Mouse (Mus musculus) left cerebral cortex, postnatal 4 days (tissue): Measurements from ENCODE around the gene Mlx. TPM values are rescaled to one million over a fixed set of nuclear protein-coding genes. Genes with fewer than 3 reads are reported as not detected.
"Not testable (repeated sequence)": the region's sequence is repeated elsewhere in the genome, so short reads cannot be mapped to it uniquely, and the experiment has no call there.

Experiments used
- DNase-seq: peaks from one replicate; pipeline ENCODE4 v3.0.0-alpha.2; 2022
- intact Hi-C: fragments of 180-260 bp; cut with DNase I; formaldehyde crosslinking; loops from one replicate; pipeline ENCODE4 v1.15.1; 2025
- total RNA-seq, 2 experiments: library from RNA; stranded (reverse); gene quantifications; 2 replicates each; pipeline ENCODE4 v1.2.3; 2021

Gene Mlx
- total RNA-seq, 2 experiments from 2014 or later: 39.0 to 47.3 TPM

- intact Hi-C loops: loop anchor here (5.0 kb wide), 1 partner anchor 82 kb away; the partner anchor contains the start of gene Ccr10
- DNase-seq: no peak
Measured at GRCm38 (mm10) chr11:101094930-101095313, 7.8 kb downstream of the Mlx start.

- peak; percentile 95 for DNase-seq
- intact Hi-C loops: loop anchor here (5.0 kb wide), 1 partner anchor 82 kb away; the partner anchor contains the start of gene Ccr10
Measured at GRCm38 (mm10) chr11:101095314-101096024, 8.4 kb downstream of the Mlx start, which contains the start of gene Psmc3ip. Gene Psmc3ip, minus strand, starts transcription at chr11:101095436.

GRCm38 (mm10) chr11:101098231-101098630 is 11.2 kb downstream of the Mlx start:
- intact Hi-C loops: loop anchor here (5.0 kb wide), 1 partner anchor 79 kb away; the partner anchor contains the start of gene Ccr10
- no peak for DNase-seq

- intact Hi-C loops: no loop called here
- no peak for DNase-seq
Measured at GRCm38 (mm10) chr11:101103011-101103410, 15.9 kb downstream of the Mlx start.

GRCm38 (mm10) chr11:101109351-101109750 is 22.3 kb downstream of the Mlx start:
- intact Hi-C loops: no loop called here
- DNase-seq: no peak

- no peak for DNase-seq
- intact Hi-C loops: no loop called here
Measured at GRCm38 (mm10) chr11:101110708-101111107, 23.6 kb downstream of the Mlx start.

GRCm38 (mm10) chr11:101111178-101111577 is 24.1 kb downstream of the Mlx start:
- no peak for DNase-seq
- intact Hi-C loops: no loop called here

GRCm38 (mm10) chr11:101112186-101112585 is 25.1 kb downstream of the Mlx start:
- intact Hi-C loops: no loop called here
- no peak for DNase-seq

GRCm38 (mm10) chr11:101115564-101115963 is 28.5 kb downstream of the Mlx start:
- intact Hi-C loops: no loop called here
- no peak for DNase-seq

- DNase-seq: no peak
- intact Hi-C loops: no loop called here
Measured at GRCm38 (mm10) chr11:101118105-101118504, 31.0 kb downstream of the Mlx start.

- DNase-seq: no peak
Measured at GRCm38 (mm10) chr11:101119131-101119760, 32.2 kb downstream of the Mlx start.

GRCm38 (mm10) chr11:101119761-101120544 is 32.9 kb downstream of the Mlx start, which contains the start of the genes Retreg3 and Tubg1:
Gene Retreg3, minus strand, starts transcription at chr11:101119893.
Gene Tubg1, plus strand, starts transcription at chr11:101119938.
- DNase-seq: peak; percentile 100

More at GRCm38 (mm10) chr11:101119131-101119760, 32.2 kb downstream of the Mlx start:
- intact Hi-C loops: no loop called here

GRCm38 (mm10) chr11:101120545-101121188 is 33.6 kb downstream of the Mlx start:
- DNase-seq: no peak
- intact Hi-C loops: no loop called here

More at GRCm38 (mm10) chr11:101119761-101120544, 32.9 kb downstream of the Mlx start, which contains the start of the genes Retreg3 and Tubg1:
- intact Hi-C loops: no loop called here

- intact Hi-C loops, DNase-seq: not testable (repeated sequence)
Measured at GRCm38 (mm10) chr11:101124494-101124893, 37.4 kb downstream of the Mlx start.

- DNase-seq, intact Hi-C loops: not testable (repeated sequence)
Measured at GRCm38 (mm10) chr11:101125008-101125407, 37.9 kb downstream of the Mlx start.

- intact Hi-C loops: no loop called here
- no peak for DNase-seq
Measured at GRCm38 (mm10) chr11:101127075-101127474, 40.0 kb downstream of the Mlx start.

GRCm38 (mm10) chr11:101128996-101129577 is 42.0 kb downstream of the Mlx start:
- DNase-seq: peak; percentile 53
- intact Hi-C loops: no loop called here

- DNase-seq: no peak
- intact Hi-C loops: no loop called here
Measured at GRCm38 (mm10) chr11:101130056-101130756, 43.1 kb downstream of the Mlx start.

- intact Hi-C loops: no loop called here
- peak; percentile 34 for DNase-seq
Measured at GRCm38 (mm10) chr11:101131187-101131586, 44.1 kb downstream of the Mlx start.
